Mouse (Mus musculus) heart, postnatal 36 days (tissue): Measurements from ENCODE around the gene Rnf144b. TPM values are rescaled to one million over a fixed set of nuclear protein-coding genes. Genes with fewer than 3 reads are reported as not detected.

ENCODE experiments used
- DNase-seq, 2 experiments: peaks; one replicate each; pipeline ENCODE4 v3.0.0; 2021 to 2022
- intact Hi-C: fragments of 180-260 bp; cut with DNase I; formaldehyde crosslinking; loops from one replicate; pipeline ENCODE4 v1.15.1; 2025
- total RNA-seq, 2 experiments: library from RNA; stranded (reverse); gene quantifications; 2 replicates each; pipeline ENCODE4 v1.2.3; 2021

Gene Rnf144b
- total RNA-seq, 2 experiments from 2014 or later, result 15.2 to 34.7 TPM

DNA sequence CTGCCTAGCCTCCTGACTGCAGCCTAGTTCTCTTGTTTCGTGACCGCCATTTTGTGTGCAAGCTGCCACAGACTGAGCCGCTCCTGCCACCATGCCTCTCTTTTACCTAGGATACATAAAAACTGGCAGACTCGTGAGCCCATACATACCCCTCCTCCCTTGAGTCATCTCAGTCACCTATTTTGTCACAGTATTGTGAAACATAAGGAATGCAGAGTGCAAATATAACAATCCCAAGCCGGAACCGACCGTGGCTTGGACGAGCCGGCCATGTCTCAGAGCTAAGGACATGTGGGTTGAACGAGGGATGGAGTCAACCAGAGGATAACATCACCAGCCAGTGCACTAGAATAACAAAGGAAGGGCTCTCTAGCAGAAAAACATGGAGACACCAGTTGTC lies 91.4 kb downstream of the Rnf144b start:
- intact Hi-C loops, result no loop called here

DNA sequence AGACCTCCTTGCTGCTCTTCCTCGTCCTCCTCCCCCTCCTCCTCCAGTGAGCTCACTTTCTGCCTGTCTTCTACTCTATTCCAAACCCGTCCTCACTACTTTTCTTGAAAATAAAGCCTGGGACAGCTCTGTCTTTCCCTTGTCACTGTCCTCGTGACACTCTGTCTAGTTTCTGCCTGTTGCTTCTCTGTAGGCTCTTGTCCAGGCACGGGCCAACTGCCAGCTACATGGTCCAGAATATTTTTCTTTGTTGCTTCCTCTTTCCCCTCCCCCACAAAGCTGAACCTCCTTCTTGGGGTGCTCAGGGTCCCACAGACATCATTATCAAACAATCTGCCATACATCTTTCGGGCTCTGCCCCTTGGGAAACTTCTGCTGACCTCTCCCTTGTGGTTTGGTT lies 92.4 kb downstream of the Rnf144b start:
- peak; percentile 52 to 65 for DNase-seq
- intact Hi-C loops, result no loop called here

More for the DNA sequence above, 91.4 kb downstream of the Rnf144b start:
- DNase-seq, result no peak

DNA sequence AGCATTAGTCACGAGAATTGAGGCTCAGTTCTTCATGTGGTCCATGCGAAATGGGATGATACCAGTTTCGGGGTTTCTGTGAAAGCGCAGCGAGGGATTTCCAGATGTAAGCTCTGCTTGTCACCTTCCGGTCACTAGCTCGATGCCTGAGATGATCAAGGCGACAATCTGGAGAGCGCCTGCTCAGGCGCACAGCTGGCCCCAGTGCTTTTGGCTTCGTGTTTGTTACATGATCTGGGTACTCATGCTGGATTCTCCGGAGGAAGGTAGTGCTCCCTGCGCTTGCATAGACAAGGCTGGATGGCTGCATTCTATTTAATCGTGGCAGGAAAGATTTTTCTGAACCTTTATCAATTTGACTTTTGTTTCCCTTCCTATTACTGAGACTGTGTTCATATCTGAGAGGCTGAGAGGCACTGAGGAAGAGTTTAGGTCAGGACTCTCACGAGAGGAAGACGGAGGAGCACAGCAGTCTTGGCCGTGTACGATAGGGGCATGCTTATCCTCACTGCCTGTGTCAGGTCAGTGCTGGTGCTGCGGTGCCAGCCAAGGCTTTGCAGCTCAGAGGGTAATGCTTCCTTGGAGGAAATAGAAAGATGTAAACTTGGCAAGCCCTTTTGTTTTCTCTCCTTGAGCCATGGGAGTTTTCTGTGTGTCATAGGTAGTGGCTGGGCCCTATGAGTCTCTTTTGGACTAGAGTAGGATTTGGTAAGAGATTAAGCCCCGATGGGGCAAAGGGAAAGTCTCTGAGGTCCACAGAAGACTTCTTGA lies 93.5 kb downstream of the Rnf144b start:
- intact Hi-C loops, result no loop called here
- DNase-seq, result no peak

GRCm38 (mm10) chr13:47217107-47217571 lies 94.7 kb downstream of the Rnf144b start:
- peak in 1 of 2 experiments; percentile 34 for DNase-seq
- intact Hi-C loops, result no loop called here

GRCm38 (mm10) chr13:47218351-47218750 lies 95.9 kb downstream of the Rnf144b start:
- intact Hi-C loops, result no loop called here
- no peak for DNase-seq

DNA sequence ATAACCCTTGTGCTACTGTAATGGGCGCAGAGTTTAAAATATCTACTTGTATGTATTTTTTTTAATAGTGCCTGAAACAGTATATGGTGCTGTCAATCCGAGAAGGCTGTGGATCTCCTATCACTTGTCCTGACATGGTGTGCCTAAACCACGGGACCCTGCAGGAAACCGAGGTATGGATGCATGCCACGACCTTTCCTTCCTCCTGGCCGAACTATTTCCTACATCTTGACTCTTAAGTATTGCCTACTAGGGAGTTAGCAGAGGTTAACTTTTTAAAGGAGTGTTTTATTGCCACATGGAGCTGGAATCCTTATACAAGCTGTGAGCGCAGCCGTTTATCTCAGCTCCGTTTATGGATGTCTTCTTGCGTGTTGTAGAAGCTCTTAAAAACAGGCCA lies 98.0 kb downstream of the Rnf144b start:
- DNase-seq, result no peak
- intact Hi-C loops, result loop anchor here (2.0 kb wide), 1 partner anchor 18 kb away; no protein-coding TSS in a partner anchor

- peak; percentile 57 to 67 for DNase-seq
- intact Hi-C loops, result loop anchor here (2.0 kb wide), 1 partner anchor 21 kb away; no protein-coding TSS in a partner anchor
These were observed 101.4 kb downstream of the Rnf144b start for GRCm38 (mm10) chr13:47223576-47224538.

- intact Hi-C loops, result loop anchor here (2.0 to 5.0 kb wide), 2 partner anchors 20 to 72 kb away; no protein-coding TSS in a partner anchor
- peak; percentile 24 to 36 for DNase-seq
These were observed 102.3 kb downstream of the Rnf144b start for GRCm38 (mm10) chr13:47224648-47225323.

DNA sequence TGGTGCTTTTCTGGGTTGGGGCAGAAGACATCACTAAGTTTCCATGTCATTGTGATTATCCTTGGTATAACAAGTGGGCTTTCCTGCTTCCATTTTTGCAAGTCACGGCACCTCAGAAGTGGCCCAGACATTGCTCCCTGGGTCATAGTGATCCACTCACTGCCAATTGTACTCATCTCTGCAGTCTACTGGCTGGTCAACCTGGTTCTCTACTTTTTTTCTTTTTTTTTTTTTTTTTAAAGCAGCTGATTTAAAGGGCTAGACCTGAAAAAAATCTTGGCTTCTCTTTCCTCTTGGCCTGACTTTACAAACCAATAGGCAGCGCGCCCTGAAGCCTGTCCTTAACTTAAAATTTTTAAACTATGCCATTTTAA lies 102.9 kb downstream of the Rnf144b start:
- intact Hi-C loops, result loop anchor here (2.0 to 5.0 kb wide), 2 partner anchors 19 to 73 kb away; no protein-coding TSS in a partner anchor
- no peak for DNase-seq

GRCm38 (mm10) chr13:47225802-47226201 lies 103.3 kb downstream of the Rnf144b start:
- intact Hi-C loops, result loop anchor here (2.0 to 5.0 kb wide), 2 partner anchors 19 to 74 kb away; no protein-coding TSS in a partner anchor
- no peak for DNase-seq

DNA sequence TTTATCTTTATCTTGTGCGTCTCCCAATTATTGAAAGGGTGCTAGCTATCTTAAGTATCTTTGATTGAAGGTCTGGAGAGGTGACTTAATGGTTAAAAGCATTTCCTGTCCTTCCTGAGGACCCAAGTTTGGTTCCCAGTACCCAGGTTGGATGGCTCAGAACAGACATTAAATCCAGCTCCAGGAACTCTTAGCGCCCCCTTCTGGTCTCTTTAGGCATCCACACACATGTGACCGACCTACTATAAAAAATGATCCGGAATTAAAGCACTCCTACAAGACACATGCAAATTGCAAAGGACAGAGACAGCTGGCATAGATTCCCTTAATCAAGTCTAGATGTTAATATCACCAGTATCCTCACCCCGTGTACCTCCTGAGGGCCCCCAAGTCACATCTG lies 104.1 kb downstream of the Rnf144b start:
- intact Hi-C loops, result loop anchor here (5.0 kb wide), 1 partner anchor 74 kb away; no protein-coding TSS in a partner anchor
- DNase-seq, result no peak

- intact Hi-C loops, result loop anchor here (5.0 kb wide), 1 partner anchor 76 kb away; no protein-coding TSS in a partner anchor
- DNase-seq, result no peak
These were observed 105.7 kb downstream of the Rnf144b start for GRCm38 (mm10) chr13:47228201-47228600.

GRCm38 (mm10) chr13:47228626-47229190 lies 106.3 kb downstream of the Rnf144b start:
- no peak for DNase-seq
- intact Hi-C loops, result loop anchor here (5.0 kb wide), 1 partner anchor 76 kb away; no protein-coding TSS in a partner anchor

DNA sequence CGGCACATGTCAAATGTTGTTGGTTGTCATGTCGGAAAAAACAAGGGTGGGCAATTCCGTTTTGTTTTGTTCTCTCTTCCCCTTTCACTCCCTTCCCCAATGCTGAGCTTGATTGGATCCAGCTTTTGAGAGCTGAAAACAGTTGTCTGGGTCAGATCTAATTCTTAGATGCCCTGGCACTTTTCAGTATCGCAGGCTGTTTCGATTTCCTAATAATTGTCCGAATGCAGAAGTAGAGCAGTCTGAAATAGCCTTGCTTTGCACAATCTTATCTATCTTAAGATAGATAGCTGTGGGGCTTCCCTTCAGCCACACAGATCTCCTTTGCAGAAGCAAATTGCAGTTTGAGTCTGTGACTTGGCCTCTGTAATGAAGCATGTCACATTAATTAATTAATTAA lies 109.7 kb downstream of the Rnf144b start:
- no peak for DNase-seq
- intact Hi-C loops, result no loop called here

- intact Hi-C loops, result no loop called here
- no peak for DNase-seq
These were observed 114.9 kb downstream of the Rnf144b start for GRCm38 (mm10) chr13:47237376-47237775.

- intact Hi-C loops, result no loop called here
- DNase-seq, result no peak
These were observed 115.7 kb downstream of the Rnf144b start for GRCm38 (mm10) chr13:47238131-47238530.

DNA sequence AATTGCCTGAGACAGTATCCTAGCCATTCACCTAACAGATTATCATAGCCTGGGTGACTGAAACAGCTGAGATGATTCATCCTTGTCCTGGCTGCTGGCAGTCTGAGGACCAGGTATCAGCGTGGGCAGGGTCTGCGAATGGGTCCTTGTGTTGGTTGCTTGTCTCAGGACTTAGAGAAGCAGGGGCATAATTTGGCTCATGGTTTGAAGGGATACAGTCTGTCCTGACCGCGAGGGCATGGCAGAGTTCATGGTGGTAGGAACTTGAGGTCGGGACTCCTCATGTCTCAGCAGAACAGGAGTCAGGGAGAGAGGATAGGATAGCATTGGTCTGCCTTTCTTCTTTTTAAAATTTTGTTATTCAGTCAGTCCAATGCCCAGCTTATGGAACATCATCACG lies 121.1 kb downstream of the Rnf144b start:
- DNase-seq, result no peak
- intact Hi-C loops, result loop anchor here (5.0 kb wide), 1 partner anchor 51 kb away; no protein-coding TSS in a partner anchor

DNA sequence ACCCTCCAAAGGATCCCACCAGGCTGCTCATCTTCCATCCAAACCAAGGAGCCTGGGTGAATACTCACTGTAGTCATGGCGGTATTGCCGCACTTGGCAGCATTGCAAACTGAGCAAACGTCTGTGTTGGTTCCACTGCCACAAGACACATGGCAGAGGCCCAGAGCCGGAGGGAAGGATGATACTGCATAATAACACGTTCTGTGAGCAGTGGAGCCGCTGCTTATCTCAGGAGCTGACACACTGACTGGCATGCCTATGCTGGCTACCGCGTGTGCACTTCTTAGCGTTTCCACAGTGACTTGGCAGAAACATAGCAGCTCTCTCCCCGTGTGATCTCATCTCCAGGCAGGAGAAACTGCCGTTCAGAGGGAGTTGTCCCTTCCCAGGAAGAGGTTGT lies 122.3 kb downstream of the Rnf144b start:
- intact Hi-C loops, result loop anchor here (2.0 to 5.0 kb wide), 2 partner anchors 20 to 52 kb away; no protein-coding TSS in a partner anchor
- peak; percentile 57 to 63 for DNase-seq

DNA sequence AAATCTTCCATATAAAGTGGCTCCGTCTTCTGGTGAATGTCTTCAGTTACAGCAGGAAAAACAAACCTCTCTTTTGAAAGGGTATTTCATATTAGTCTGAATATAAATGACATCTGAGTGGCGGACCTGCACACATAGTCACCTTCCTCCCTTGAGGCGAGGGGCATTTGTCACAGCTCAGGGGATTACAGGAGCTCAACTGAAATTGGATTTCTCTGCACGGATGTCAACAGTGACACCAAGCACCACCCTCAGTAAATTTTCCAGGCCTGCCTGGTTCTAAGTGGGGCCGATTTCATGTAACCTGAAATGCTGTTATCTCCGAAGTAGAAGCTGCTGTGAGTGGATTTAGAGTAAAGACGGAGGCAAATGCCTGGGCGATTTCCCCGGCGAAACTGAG lies 124.0 kb downstream of the Rnf144b start:
- no peak for DNase-seq
- intact Hi-C loops, result no loop called here
